Mouse (Mus musculus): ENCODE measurements around the gene Ttc26.

Gene Ttc26

GRCm38 (mm10) chr6:38469591-38469990 lies 88.3 kb downstream of the Ttc26 start:
- no peak for DNase-seq

All from cerebellum, adult 11 months (tissue).